Mouse (Mus musculus) lung, embryonic 16.5 days (tissue): ENCODE data around the gene Icam2. TPM values are rescaled to one million over a fixed set of nuclear protein-coding genes. Genes with fewer than 3 reads are reported as not detected.
A peak's percentile ranks its signal among the peaks of the same experiment; 100 is the strongest.

ENCODE experiments used
- ATAC-seq: fragments of 200-750 bp; cut with Nextera tagmentation; 2 replicates; pipeline ENCODE4 v1.8.0; 2017; ENCODE audit warnings: low read depth, mild to moderate bottlenecking, moderate library complexity
- H3K27ac ChIP-seq: fragments of 300-500 bp; sonication (generic); 2 replicates; pipeline ENCODE4 v1.5.1; 2014; ENCODE audit warnings: mild to moderate bottlenecking, control low read depth, low read length
- H3K27me3 ChIP-seq: fragments of 300-500 bp; sonication (generic); 2 replicates; pipeline ENCODE4 v1.6.1; 2014; ENCODE audit warnings: low read depth, low read length, mixed read lengths; ENCODE audit not compliant: control insufficient read depth, insufficient read depth
- H3K36me3 ChIP-seq: fragments of 300-500 bp; sonication (generic); 2 replicates; pipeline ENCODE4 v1.6.1; 2014; ENCODE audit warnings: low read length; ENCODE audit not compliant: control insufficient read depth, insufficient read depth
- H3K4me1 ChIP-seq: fragments of 300-500 bp; sonication (generic); replicated peaks from 2 replicates; pipeline ENCODE4 v1.6.1; 2014; ENCODE audit warnings: low read length, mixed read lengths; ENCODE audit not compliant: control insufficient read depth, insufficient read depth
- H3K4me2 ChIP-seq: fragments of 300-500 bp; sonication (generic); 2 replicates; pipeline ENCODE4 v1.6.1; 2014; ENCODE audit warnings: low read depth, low read length, control low read depth
- H3K4me3 ChIP-seq: fragments of 300-500 bp; sonication (generic); 2 replicates; pipeline ENCODE4 v1.5.1; 2014; ENCODE audit warnings: mild to moderate bottlenecking, low read length, control low read depth
- H3K9ac ChIP-seq: fragments of 300-500 bp; sonication (generic); 2 replicates; pipeline ENCODE4 v1.6.1; 2014; ENCODE audit warnings: low read length, control low read depth
- H3K9me3 ChIP-seq: fragments of 300-500 bp; sonication (generic); 2 replicates; pipeline ENCODE4 v1.6.1; 2016; ENCODE audit warnings: low read length; ENCODE audit not compliant: control insufficient read depth
- WGBS: fragments of 180-500 bp; shearing (Covaris S2); extraction: QIAGEN DNeasy Blood & Tissue Kit; methylation state at CpG from one replicate; pipeline ENCODE4 v1.1.7; 2014; 5-methylcytosine and 5-hydroxymethylcytosine counted together
- polyA plus RNA-seq: library from polyadenylated mRNA; unstranded; fragments of >200 nt; fragmentation: Nextera tagmentation; extraction: Ambion mirVana; gene quantifications from 2 replicates; pipeline ENCODE4 v1.2.1, GENCODE M21; 2015

Icam2 gene
- polyA plus RNA-seq, 1 experiment from 2014 or later = 108 TPM

DNA sequence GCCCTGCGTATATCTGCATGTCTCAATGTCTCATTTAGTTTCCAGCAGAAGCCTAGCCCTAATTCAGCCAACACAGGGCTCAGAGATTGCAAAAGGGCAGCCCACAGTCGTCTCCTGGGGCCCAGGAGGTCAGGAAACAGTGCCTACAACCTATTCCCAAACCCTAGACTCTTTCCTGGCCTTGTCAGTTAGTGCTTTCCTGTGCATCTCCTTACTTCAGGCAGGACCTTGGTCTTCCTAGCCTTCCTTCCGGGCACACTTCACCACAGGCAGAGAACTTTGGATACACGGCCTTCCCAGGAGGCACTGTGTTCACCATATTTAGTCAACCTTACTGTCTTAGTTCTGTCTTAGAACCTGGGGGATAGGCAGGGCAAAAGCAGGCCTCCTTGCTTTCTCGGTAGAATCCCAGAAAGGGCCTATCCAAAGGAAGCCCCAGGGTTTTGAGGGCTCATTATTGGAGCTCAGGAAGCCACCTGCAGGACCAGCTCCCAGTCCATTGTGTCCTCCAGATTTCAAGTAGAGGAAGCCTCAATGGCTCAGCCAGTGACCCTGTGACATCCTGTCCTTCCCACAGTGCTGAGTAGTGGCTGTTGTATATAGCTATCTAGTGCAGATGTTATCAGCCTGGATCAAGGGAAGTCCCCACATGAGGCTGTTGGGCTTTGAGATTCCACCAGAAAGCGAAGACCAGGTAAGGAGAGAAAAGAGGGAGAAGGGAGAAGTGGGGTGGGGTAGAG lies 4.7 kb downstream of the Icam2 start:
- Histone ChIP-seq H3K9me3 (no peaks in the 10 kb centered on the region), H3K4me2 (0 out of 2 replicates have a peak overlapping the region, but pooled peaks have one; percentile 10), H3K27ac (peak overlapping the region; percentile 88), H3K4me1 (peaks cover 9% of the 10 kb centered on the region), H3K36me3 (no peaks in the 10 kb centered on the region), H3K9ac (no peak overlapping the region), H3K27me3 (no peaks in the 10 kb centered on the region), H3K4me3 (no peak overlapping the region)
- 68% methylated on average over 6 of the region's 6 CpGs for WGBS
- ATAC-seq = peak; percentile 26; the same call in 1 of the 2 replicates

DNA sequence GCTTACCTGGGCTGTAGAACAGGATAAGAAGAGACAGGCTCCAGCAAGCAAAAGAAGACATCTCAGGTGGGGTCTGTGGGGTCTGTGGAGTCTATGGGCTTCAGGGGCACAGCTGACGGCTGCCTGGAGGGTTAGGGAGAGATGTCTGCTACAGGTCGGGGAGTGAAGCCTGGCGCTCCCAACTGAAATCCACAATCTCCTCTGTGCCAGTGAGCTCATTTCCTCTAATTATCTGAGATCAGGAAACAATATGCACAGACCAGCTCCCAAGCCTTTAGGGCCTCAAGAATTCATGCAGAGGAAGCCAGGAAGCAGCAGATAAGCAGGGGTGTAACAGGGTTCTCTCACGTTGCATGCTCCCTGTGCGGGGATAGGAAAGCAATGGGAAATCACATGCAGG lies 5.5 kb downstream of the Icam2 start:
- peak; percentile 88 for ATAC-seq
- 0 out of 2 replicates have a peak overlapping the region, but pooled peaks have one; percentile 9 for H3K4me2 ChIP-seq
- peaks cover 5% of the 10 kb centered on the region; the same call in 1 of the 2 replicates for H3K4me1 ChIP-seq
- peak overlapping the region; percentile 45 for H3K4me3 ChIP-seq
- peak overlapping the region; percentile 89 for H3K27ac ChIP-seq
- no peaks in the 10 kb centered on the region for H3K27me3 ChIP-seq
- no peaks in the 10 kb centered on the region for H3K9me3 ChIP-seq
- WGBS = 63% methylated on average over 5 of the region's 5 CpGs
- no peaks in the 10 kb centered on the region for H3K36me3 ChIP-seq
- peak overlapping the region; percentile 42 for H3K9ac ChIP-seq

DNA sequence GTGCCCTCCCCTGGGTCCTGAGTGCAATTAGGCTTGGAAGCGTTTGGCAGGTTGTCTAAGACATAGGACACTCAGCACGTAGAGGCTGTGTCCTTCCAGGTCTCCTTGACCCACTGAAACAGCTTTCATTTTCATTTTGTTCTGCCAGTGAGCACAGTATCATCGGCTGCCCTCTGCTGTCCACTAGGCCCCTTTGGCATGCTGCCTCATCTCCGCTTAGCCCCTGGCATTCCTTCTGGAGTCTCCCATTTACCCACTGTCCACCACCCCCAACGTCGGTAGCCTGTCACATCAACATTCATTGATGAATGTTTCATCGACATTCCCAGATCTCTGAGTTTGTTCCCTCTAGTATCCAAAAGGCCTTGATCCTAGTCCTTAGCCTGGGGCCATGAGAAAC lies 6.0 kb downstream of the Icam2 start:
- Histone ChIP-seq H3K27me3 (no peaks in the 10 kb centered on the region), H3K9me3 (no peaks in the 10 kb centered on the region), H3K36me3 (no peaks in the 10 kb centered on the region), H3K4me3 (peak overlapping the region; percentile 45), H3K4me1 (peaks cover 2% of the 10 kb centered on the region; the same call in 1 of the 2 replicates), H3K9ac (peak overlapping the region; percentile 42), H3K27ac (peak overlapping the region; percentile 89), H3K4me2 (peak overlapping the region; percentile 9; the same call in 1 of the 2 replicates)
- 63% methylated on average over 7 of the region's 7 CpGs for WGBS
- ATAC-seq = peak; percentile 48

- peak overlapping the region; percentile 42; the same call in 1 of the 2 replicates for H3K9ac ChIP-seq
- H3K27me3 ChIP-seq = no peaks in the 10 kb centered on the region
- no peak overlapping the region for H3K27ac ChIP-seq
- H3K9me3 ChIP-seq = no peaks in the 10 kb centered on the region
- peak overlapping the region; percentile 49 for H3K4me2 ChIP-seq
- peak overlapping the region; percentile 45 for H3K4me3 ChIP-seq
- no peaks in the 10 kb centered on the region for H3K36me3 ChIP-seq
- H3K4me1 ChIP-seq = peaks cover 2% of the 10 kb centered on the region; the same call in 1 of the 2 replicates
- ATAC-seq = no peak
- WGBS = 67% methylated on average over 11 of the region's 11 CpGs
These were observed 6.9 kb downstream of the Icam2 start for GRCm38 (mm10) chr11:106381011-106381410.

DNA sequence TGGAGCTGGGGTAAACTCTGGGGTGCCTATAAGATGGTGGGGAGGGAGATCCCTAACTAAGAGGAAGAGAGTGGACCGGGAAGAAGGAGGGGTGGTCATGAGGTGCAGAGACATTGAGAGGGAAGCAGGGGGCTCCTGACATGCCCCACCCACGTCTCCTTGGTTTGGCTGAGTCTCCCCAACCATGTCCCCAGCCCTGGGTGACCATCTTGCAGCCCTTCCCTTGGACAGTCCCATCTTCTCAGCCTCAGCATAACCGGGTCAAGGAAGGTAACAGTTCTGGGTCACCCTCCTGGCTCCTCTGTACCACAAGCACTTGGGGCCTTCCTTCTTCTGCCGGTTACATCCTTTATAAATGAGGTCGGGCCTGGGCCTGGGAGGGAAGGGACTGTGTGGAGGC lies 12.9 kb downstream of the Icam2 start:
- 0 out of 2 replicates have a peak, but pooled peaks have one; percentile 23 for ATAC-seq
- no peak overlapping the region for H3K4me2 ChIP-seq
- H3K27ac ChIP-seq = peak overlapping the region; percentile 55
- 69% methylated on average over 5 of the region's 5 CpGs for WGBS
- H3K36me3 ChIP-seq = no peaks in the 10 kb centered on the region
- no peaks in the 10 kb centered on the region for H3K9me3 ChIP-seq
- H3K4me1 ChIP-seq = peaks cover 11% of the 10 kb centered on the region
- H3K9ac ChIP-seq = no peak overlapping the region
- no peak overlapping the region for H3K4me3 ChIP-seq
- H3K27me3 ChIP-seq = no peaks in the 10 kb centered on the region

DNA sequence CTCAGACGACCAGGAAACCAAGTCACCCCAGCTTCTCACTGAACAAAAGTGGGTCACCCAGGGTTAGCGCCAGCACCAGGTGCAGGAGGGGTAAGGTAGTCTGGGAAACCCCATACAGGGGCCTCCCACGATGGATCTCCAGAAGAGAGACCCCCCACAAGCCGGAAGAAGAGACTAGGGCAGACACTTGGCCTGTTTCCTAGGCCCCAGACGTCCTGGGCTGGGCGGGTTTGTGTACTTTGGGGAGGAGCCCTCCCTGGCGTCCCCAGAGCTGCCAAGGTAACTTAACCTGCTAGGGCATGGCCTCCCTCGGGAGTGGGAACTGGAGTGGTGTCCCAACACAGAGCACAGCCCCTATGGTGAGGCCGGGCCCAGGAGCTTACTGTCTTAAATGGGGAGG lies 13.3 kb downstream of the Icam2 start:
- no peak overlapping the region for H3K4me3 ChIP-seq
- 0 out of 2 replicates have a peak overlapping the region, but pooled peaks have one; percentile 4 for H3K9ac ChIP-seq
- H3K4me1 ChIP-seq = peaks cover 11% of the 10 kb centered on the region
- peak overlapping the region; percentile 55 for H3K27ac ChIP-seq
- WGBS = 21% methylated on average over 9 of the region's 9 CpGs
- H3K4me2 ChIP-seq = peak overlapping the region; percentile 4; the same call in 1 of the 2 replicates
- no peaks in the 10 kb centered on the region for H3K36me3 ChIP-seq
- ATAC-seq = peak; percentile 90
- H3K27me3 ChIP-seq = no peaks in the 10 kb centered on the region
- H3K9me3 ChIP-seq = no peaks in the 10 kb centered on the region

GRCm38 (mm10) chr11:106373998-106374397 lies 13.9 kb downstream of the Icam2 start:
- ATAC-seq = peak; percentile 54

DNA sequence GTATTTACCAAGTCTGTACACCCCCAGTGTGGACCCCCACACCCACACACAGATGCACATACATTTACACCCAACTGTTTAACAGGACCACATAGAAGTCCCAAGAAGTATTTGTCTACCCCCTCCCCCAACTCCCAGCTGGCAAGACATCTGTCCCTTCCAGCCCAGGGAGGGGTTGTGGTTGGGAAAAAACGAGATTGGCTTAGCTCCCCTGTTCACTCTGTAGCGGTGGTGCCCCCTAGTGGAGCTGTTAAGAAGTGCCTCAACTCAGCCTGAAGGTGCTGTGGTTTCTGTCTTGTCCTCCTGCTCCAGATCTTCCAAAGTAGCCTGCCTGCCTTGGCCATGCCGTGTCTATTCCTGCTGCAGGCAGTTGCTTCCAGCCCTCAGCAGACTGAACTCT lies 21.6 kb downstream of the Icam2 start:
- Histone ChIP-seq H3K27ac (no peak overlapping the region), H3K9me3 (no peaks in the 10 kb centered on the region), H3K27me3 (no peaks in the 10 kb centered on the region), H3K4me3 (no peak overlapping the region), H3K9ac (peak overlapping the region; percentile 32; the same call in 1 of the 2 replicates), H3K36me3 (no peaks in the 10 kb centered on the region), H3K4me1 (peaks cover 18% of the 10 kb centered on the region), H3K4me2 (peak overlapping the region; percentile 17; the same call in 1 of the 2 replicates)
- 9% methylated on average over 3 of the region's 3 CpGs for WGBS
- ATAC-seq = peak; percentile 65

More at GRCm38 (mm10) chr11:106373998-106374397, 13.9 kb downstream of the Icam2 start:
- H3K4me3 ChIP-seq = no peak overlapping the region
- no peaks in the 10 kb centered on the region for H3K9me3 ChIP-seq
- no peaks in the 10 kb centered on the region for H3K36me3 ChIP-seq
- peak overlapping the region; percentile 55 for H3K27ac ChIP-seq
- 22% methylated on average over 11 of the region's 11 CpGs for WGBS
- H3K4me2 ChIP-seq = 0 out of 2 replicates have a peak overlapping the region, but pooled peaks have one; percentile 4
- H3K4me1 ChIP-seq = peaks cover 11% of the 10 kb centered on the region
- H3K27me3 ChIP-seq = no peaks in the 10 kb centered on the region
- H3K9ac ChIP-seq = 0 out of 2 replicates have a peak overlapping the region, but pooled peaks have one; percentile 4

GRCm38 (mm10) chr11:106365366-106365765 lies 22.5 kb downstream of the Icam2 start, which contains the start of gene Prr29:
Gene Prr29, plus strand, starts transcription at chr11:106365472.
- Histone ChIP-seq H3K4me3 (no peak within 1 kb of the TSS), H3K9me3 (no peaks in the 10 kb centered on the region), H3K27me3 (no peaks in the 10 kb centered on the region), H3K27ac (no peak within 1 kb of the TSS), H3K4me2 (peak within 1 kb of the TSS; percentile 26), H3K36me3 (no peaks in the 10 kb centered on the region), H3K4me1 (peaks cover 18% of the 10 kb centered on the region), H3K9ac (peak within 1 kb of the TSS; percentile 52; the same call in 1 of the 2 replicates)
- WGBS = 35% methylated on average over 10 of the region's 10 CpGs
- ATAC-seq = peak; percentile 22; the same call in 1 of the 2 replicates
